Mouse (Mus musculus) T-cell, adult 2 months (primary cell): ENCODE data around the gene Prkce.

Experiments used
- DNase-seq: peaks from one replicate; pipeline ENCODE4 v3.0.0; 2022; ENCODE audit warnings: low spot score

The Prkce gene

DNA sequence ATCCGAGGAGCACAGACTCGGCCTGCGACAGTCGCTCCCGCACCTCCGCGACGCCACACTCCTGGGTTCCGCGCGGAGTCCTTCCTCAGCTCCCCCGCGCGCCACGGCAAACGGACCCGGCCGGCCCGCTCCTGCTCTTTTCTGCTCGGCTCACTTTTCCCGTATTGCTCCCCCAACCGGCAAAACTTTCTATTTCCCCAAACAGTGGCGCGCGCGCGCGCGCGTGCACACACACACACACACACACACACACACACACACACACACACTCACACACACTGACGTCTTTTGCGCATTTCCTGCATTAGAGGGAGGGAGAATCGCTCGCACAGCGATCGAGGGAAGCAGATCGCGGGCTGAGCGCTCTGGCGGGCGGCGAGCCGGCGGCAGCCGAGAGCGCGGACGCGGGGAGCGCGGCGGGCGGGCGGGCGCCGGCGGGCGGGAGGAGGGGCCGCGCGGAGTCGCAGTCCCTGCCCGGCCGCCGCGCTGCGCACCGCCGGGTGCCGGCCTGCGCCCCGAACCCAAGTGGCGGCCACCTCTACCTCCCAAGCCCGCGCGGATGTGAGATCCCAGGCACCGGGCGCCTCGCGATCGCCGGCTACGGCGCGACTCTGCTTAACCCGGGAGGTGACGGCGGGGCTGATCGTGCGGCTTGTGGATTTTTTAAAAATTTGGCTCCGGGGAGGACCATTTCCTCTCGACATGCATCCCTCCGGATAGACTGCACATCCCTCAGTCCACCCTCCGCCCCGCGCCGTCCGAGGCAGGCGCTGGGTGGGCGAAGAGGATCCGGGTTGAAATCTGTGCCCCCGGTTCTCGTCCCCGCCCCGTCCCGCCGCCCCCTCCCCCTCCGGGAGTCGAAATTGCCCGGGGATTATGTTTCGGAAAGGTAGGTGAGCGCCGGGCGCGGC, at the start of gene Prkce:
Gene Prkce (plus strand): TSS at position 466 of the 911 bp plus-strand sequence.
- peak; percentile 84 for DNase-seq

- no peak for DNase-seq
Measured at GRCm38 (mm10) chr17:86123146-86123545, 44.4 kb upstream of the Prkce start.

DNA sequence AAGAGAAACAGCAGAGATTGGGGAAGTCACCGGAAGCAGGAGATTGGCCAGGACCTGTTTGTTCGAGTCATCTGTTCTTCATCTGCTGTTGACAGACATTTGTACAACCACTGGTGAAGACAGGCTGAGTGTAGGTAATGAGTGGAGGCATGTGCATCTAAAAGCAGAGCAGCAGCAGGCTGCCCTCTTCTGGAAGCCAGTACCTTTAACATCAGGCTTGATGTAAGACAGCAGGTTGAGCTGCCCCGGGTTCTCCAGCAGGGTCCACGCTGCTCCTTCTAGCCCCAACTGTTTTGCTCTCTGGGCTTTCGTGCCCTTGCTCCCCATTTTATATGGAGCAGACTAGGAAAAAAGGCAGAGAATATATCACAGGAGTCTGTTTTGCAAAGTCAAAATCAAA, 41.7 kb upstream of the Prkce start:
- DNase-seq = no peak

DNA sequence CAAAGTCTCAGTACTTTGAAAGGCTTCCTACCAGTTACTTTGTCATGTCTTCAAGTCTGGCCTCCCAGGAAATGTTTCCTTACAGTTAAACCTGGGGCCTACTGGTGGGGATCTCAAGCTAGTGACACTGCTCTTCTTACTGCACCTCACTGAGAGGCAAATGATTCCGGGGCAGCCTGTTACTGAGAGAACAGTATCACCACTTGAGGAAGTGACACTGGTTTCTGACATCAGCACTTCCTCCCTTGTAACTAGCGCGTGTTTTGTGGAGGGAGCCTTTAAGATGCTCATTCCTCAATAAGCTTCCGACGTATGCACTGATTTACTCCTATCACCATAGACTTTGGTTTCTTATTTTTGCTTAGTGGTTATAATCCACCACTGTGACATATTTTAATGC, 39.4 kb upstream of the Prkce start:
- DNase-seq = no peak

- no peak for DNase-seq
Measured at GRCm38 (mm10) chr17:86132534-86132933, 35.1 kb upstream of the Prkce start.

- no peak for DNase-seq
Measured at GRCm38 (mm10) chr17:86134461-86134860, 33.1 kb upstream of the Prkce start.

- no peak for DNase-seq
Measured at GRCm38 (mm10) chr17:86135835-86136234, 31.8 kb upstream of the Prkce start.

GRCm38 (mm10) chr17:86144537-86145078, 23.0 kb upstream of the Prkce start:
- no peak for DNase-seq

DNA sequence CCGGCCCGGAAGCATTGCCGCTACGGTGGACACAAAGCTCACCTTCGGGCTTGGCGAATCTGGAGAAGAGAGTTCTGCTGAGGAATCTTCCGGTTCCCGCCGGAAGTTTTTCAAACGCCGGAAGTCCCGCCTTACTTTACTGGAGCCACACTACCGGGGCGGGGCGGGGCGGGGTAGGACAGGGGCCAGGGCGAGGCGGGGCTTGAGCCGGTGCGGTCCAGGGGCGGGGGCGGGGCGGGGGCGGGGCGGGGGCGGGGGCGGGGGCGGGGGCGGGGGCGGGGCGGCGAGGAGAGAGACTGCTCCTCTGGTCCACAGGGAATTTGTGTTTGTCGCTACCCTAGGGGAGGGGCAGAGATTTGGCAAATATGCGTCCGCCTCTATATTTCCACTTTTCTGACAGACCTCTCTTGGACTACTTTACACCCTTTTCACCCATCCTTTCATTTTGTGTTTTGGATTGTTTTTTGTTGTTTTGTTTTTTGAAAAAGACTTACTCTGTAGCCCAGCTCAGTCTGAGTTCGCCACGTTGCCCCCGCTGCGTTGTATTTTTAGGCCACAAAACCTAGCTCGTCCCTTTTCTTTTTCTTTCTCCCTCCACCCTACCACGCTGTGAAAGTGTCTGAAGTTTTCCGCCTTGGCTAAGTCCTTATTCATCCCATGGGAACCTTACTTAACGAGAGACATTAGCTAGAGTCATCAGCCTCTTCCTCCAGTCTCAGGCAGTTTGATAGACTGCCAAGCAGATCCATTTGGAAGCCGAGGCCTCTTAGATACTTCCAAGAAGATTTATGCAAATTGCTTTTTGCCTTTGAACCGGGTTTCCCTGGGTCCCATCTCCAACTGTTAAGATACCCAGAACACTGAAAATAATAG, 22.3 kb upstream of the Prkce start, which contains the start of gene Srbd1:
Gene Srbd1 (minus strand): TSS at position 97 of the 873 bp plus-strand sequence.
- peak; percentile 76 for DNase-seq

- no peak for DNase-seq
Measured at GRCm38 (mm10) chr17:86149726-86150125, 17.9 kb upstream of the Prkce start.

DNA sequence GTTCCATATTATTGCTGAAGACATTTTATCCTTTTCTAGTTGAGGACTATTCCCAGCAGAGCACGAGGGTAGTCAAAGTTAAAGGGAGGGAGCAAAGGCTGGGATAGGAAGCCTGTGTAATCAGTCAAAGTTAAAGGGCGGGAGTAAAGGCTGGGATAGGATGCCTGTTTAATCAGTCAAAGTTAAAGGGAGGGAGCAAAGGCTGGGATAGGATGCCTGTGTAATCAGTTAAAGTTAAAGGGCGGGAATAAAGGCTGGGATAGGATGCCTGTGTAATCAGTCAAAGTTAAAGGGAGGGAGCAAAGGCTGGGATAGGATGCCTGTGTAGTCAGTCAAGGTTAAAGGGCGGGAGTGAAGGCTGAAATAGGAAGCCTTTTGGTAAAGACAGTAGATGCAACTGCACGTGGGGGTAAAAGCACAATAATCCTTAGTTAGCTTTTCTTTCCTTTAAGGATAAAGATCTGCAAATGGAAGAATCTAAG, 16.7 kb upstream of the Prkce start:
- no peak for DNase-seq

- DNase-seq = no peak
Measured at GRCm38 (mm10) chr17:86156999-86157398, 10.6 kb upstream of the Prkce start.

- no peak for DNase-seq
Measured at GRCm38 (mm10) chr17:86162672-86163071, 4.9 kb upstream of the Prkce start.

GRCm38 (mm10) chr17:86164416-86164815, 3.2 kb upstream of the Prkce start:
- no peak for DNase-seq

DNA sequence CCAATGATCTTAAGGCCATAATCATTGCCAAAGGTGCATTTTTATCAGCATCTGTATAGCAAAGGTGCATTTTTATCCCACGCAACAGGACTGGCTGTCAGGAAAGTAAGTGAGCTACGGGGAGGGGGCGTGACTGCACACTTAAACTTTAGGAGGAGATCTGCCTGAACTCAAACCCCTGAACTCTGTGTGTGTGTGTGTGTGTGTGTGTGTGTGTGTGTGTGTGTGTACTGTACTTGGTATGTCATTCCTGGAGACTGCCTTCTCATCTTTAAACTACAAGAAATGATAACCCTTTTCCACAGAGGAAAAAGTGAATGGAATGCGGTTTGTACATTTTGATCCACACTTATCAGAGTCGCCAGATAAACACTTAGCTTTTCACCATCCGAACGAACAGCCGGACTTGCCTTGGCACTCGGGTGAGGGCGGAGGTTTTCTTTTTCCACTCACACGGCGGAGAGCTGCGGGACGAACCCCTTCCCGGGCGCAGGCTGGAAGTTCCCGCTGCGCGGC, 1.5 kb upstream of the Prkce start:
- DNase-seq = no peak

DNA sequence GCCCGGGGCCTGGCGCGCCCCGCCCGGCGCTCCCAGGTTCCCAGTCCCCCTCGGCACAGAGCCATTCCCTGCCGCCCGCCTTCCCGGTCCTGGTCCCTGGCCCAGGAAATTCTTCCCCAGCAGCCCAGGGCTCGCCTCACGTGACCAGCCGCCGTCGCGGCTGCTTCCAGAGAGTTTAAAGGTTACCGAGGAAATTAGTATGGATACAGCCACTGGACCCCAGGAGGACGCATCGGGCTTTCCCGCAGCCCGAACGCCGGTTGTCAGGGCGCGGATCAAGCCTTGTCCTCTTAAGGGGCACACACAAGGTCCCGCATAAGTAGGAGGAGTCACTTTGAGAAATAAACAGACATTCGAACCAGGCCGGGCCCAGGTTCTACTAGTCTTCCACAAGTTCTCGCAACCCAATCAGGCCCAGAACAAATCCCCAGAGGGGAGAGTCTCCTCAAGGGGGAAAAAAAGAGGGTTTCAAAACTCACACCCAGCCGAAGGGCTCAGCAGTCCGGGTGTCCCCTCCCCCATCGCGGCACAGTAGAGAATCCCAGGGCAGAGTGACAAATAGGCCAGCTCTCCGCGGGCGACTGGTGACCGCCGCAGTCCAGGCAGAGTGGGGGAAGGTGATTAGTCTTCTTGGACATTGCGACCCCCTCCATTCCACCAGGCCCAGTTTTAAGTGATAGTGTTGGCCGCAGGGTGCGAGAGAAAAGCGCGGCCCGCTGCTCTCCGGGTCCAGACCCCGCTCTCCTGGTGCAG, 842 bp upstream of the Prkce start:
- DNase-seq = peak; percentile 46

- peak; percentile 22 for DNase-seq
Measured at GRCm38 (mm10) chr17:86168231-86168981, 821 bp downstream of the Prkce start.

DNA sequence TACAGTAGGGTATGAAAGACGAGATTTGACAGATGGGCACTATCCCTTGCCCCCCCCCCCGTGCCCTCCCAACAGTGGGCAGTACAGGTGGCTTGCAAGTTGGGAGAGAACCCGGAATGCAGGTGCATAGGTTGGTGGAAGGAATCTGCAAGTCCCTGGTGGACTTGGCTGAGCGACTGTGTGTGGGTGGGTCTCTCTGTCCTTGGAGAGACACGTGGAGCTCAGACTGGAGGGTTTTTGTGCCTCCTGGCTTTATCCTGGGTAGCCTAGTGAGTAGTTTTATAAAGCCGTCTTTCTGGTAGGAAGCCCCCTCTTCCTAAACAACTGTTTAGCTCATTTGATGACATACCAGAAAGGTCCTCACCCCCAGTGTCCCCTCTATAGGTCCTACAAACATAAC, 1.5 kb downstream of the Prkce start:
- DNase-seq = no peak

GRCm38 (mm10) chr17:86170164-86170958, 2.8 kb downstream of the Prkce start:
- DNase-seq = no peak

GRCm38 (mm10) chr17:86175516-86175915, 7.9 kb downstream of the Prkce start:
- DNase-seq = no peak
